Mouse (Mus musculus) intestine, postnatal 0 days (tissue): ENCODE measurements at regions not wholly inside any gene's neighbourhood (a gene's known extent, or its start where the extent isn't known, plus 50 kb on each side); places are given as distances from the start of the nearest gene placed in this dataset.

ENCODE experiments used
- ATAC-seq: fragments of 200-750 bp; cut with Nextera tagmentation; 2 replicates; pipeline ENCODE4 v1.8.0; 2017; ENCODE audit warnings: mild to moderate bottlenecking, moderate TSS enrichment, moderate library complexity
- H3K27ac ChIP-seq: fragments of 300-500 bp; sonication (generic); 2 replicates; pipeline ENCODE4 v1.5.1; 2014; ENCODE audit warnings: mild to moderate bottlenecking, low read depth, low read length, moderate library complexity
- H3K27me3 ChIP-seq: fragments of 300-500 bp; sonication (generic); replicated peaks from 2 replicates; pipeline ENCODE4 v1.6.1; 2014; ENCODE audit warnings: low read length, mixed read lengths; ENCODE audit not compliant: control insufficient read depth, insufficient read depth
- H3K36me3 ChIP-seq: fragments of 300-500 bp; sonication (generic); 2 replicates; pipeline ENCODE4 v1.6.1; 2014; ENCODE audit warnings: mild to moderate bottlenecking, moderate library complexity; ENCODE audit not compliant: control insufficient read depth, insufficient read depth
- H3K4me1 ChIP-seq: fragments of 300-500 bp; sonication (generic); replicated peaks from 2 replicates; pipeline ENCODE4 v1.6.1; 2014; ENCODE audit warnings: antibody characterized with exemption, low read length, mixed read lengths; ENCODE audit not compliant: control insufficient read depth, insufficient read depth
- H3K4me2 ChIP-seq: fragments of 300-500 bp; sonication (generic); replicated peaks from 2 replicates; pipeline ENCODE4 v1.6.1; 2014; ENCODE audit warnings: low read depth, mild to moderate bottlenecking, moderate library complexity
- H3K4me3 ChIP-seq: fragments of 300-500 bp; sonication (generic); 2 replicates; pipeline ENCODE4 v1.5.1; 2014; ENCODE audit warnings: low read depth, low read length
- H3K9ac ChIP-seq: fragments of 300-500 bp; sonication (generic); 2 replicates; pipeline ENCODE4 v1.6.1; 2014; ENCODE audit warnings: mild to moderate bottlenecking, low read depth, low read length
- H3K9me3 ChIP-seq: fragments of 300-500 bp; sonication (generic); 2 replicates; pipeline ENCODE4 v1.6.1; 2016; ENCODE audit warnings: mixed run types; ENCODE audit not compliant: control insufficient read depth
- CTCF ChIP-seq: sonication (generic); IDR thresholded peaks from 2 replicates; pipeline ENCODE4 v1.5.1; 2016; ENCODE audit warnings: low read depth, mild to moderate bottlenecking, control low read depth, antibody characterized with exemption, moderate library complexity
- WGBS: fragments of 180-500 bp; shearing (Covaris S2); extraction: QIAGEN DNeasy Blood & Tissue Kit; methylation state at CpG from one replicate; pipeline ENCODE4 v1.1.7; 2014; 5-methylcytosine and 5-hydroxymethylcytosine counted together

DNA sequence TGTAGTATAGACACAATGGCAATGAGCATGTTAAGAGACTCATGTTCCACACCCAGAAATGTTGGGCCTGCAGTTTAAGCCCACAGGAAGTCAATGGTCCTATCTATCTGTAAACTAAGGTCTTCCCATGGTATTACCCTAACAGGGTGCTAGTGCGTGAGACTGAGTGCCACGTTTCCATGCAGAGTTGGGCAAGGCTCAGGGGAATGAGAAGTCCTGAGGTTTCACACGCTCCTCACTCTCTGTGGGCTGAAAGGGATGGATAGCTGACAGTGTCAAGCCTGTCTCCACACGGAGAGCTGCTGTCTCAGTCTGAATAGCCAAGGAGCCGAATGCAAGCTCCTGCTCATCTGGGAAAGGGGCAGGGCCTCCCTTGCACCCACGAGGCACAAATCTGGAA lies 133.9 kb downstream of the Setd4 start:
- Histone ChIP-seq H3K27me3 (no peaks in the 10 kb centered on the region), H3K36me3 (no peaks in the 10 kb centered on the region), H3K9ac (no peak overlapping the region), H3K4me1 (no peaks in the 10 kb centered on the region), H3K9me3 (no peaks in the 10 kb centered on the region), H3K4me3 (no peak overlapping the region), H3K27ac (no peak overlapping the region), H3K4me2 (no peak overlapping the region)
- ATAC-seq, result no peak
- TF ChIP-seq CTCF, result no peak
- 82% methylated on average over 6 of the region's 6 CpGs for WGBS

- Histone ChIP-seq H3K27me3 (no peaks in the 10 kb centered on the region), H3K9ac (no peak overlapping the region), H3K4me2 (no peak overlapping the region), H3K4me1 (no peaks in the 10 kb centered on the region), H3K4me3 (no peak overlapping the region), H3K9me3 (no peaks in the 10 kb centered on the region), H3K27ac (no peak overlapping the region), H3K36me3 (no peaks in the 10 kb centered on the region)
- ATAC-seq, result no peak
- 72% methylated on average over 5 of the region's 5 CpGs for WGBS
- TF ChIP-seq CTCF, result no peak
Measured at GRCm38 (mm10) chr16:93465741-93466140, 138.1 kb downstream of the Setd4 start.

DNA sequence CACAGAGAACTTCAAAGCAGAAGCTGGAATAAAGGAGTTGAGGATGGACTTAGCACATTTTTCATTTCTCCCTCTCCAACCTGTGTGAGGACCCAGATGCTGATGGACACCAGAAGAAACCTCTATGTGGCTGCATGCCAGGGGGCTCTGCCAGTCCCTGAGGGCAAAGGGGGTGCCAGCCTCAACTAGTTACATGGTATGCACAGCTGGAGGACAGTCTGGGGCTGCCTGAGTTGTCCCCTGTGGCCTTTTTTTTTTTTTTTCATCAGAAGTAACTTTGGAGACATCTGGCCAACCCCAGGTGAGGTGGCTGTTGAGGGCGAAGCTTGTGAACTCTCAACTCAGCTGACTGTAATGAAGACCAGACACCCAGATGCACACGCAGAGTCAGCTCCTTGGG lies 139.0 kb downstream of the Setd4 start:
- no peak for TF ChIP-seq CTCF
- Histone ChIP-seq H3K4me3 (no peak overlapping the region), H3K9me3 (no peaks in the 10 kb centered on the region), H3K4me2 (no peak overlapping the region), H3K27me3 (no peaks in the 10 kb centered on the region), H3K9ac (no peak overlapping the region), H3K27ac (no peak overlapping the region), H3K4me1 (no peaks in the 10 kb centered on the region), H3K36me3 (no peaks in the 10 kb centered on the region)
- WGBS, result 61% methylated on average over 2 of the region's 2 CpGs
- ATAC-seq, result no peak

DNA sequence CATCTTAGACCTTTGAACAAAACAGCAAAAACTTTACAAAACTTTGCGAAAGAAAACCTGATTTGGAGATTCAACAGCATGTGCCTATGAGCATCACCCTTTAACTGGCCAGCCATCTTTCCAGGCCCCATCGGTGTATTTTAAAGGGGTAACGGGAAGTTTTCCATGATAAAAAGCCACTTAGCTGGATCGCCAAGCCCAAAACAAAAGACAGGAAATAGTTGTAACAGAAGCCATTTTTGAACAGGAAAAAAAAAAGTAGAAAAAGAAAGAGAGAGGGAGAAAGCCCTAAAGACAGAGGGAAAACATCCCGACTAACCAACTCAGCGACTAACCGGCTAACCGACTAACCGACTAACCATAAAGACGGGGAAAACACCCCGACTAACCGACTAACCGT lies 140.5 kb downstream of the Setd4 start:
- Histone ChIP-seq H3K4me2 (no peak overlapping the region), H3K4me3 (no peak overlapping the region), H3K27me3 (no peaks in the 10 kb centered on the region), H3K36me3 (no peaks in the 10 kb centered on the region), H3K27ac (no peak overlapping the region), H3K4me1 (no peaks in the 10 kb centered on the region), H3K9ac (no peak overlapping the region), H3K9me3 (no peaks in the 10 kb centered on the region)
- 84% methylated on average over 13 of the region's 13 CpGs for WGBS
- no peak for ATAC-seq
- TF ChIP-seq CTCF, result no peak

DNA sequence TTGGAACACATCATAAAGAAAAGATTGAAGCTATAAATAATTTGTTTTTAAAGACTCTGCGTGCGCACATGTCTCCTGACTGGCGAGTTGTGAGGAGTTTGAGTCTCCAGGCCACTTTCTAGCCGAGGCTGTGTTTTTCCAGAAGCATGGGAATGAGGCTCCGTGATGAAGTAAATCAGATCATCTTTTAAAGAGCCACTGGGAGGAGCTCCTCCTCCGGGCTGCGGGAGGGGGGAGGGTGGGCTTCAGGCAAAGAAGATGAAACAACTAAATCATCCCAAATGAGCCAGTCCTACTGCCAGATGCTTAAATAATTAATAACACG lies 141.6 kb downstream of the Setd4 start:
- Histone ChIP-seq H3K27ac (no peak overlapping the region), H3K36me3 (no peaks in the 10 kb centered on the region), H3K4me2 (no peak overlapping the region), H3K9me3 (no peaks in the 10 kb centered on the region), H3K4me3 (no peak overlapping the region), H3K27me3 (no peaks in the 10 kb centered on the region), H3K4me1 (no peaks in the 10 kb centered on the region), H3K9ac (no peak overlapping the region)
- no peak for ATAC-seq
- no peak for TF ChIP-seq CTCF
- 35% methylated on average over 8 of the region's 8 CpGs for WGBS

- no peak overlapping the region for H3K4me3 ChIP-seq
- H3K27ac ChIP-seq, result no peak overlapping the region
- no peaks in the 10 kb centered on the region for H3K4me1 ChIP-seq
- no peaks in the 10 kb centered on the region for H3K36me3 ChIP-seq
- no peak for TF ChIP-seq CTCF
- H3K9me3 ChIP-seq, result no peaks in the 10 kb centered on the region
- 60% methylated on average over 27 of the region's 27 CpGs for WGBS
- no peak overlapping the region for H3K4me2 ChIP-seq
- no peaks in the 10 kb centered on the region for H3K27me3 ChIP-seq
- no peak for ATAC-seq
- H3K9ac ChIP-seq, result no peak overlapping the region
Measured at GRCm38 (mm10) chr16:93461406-93462285, 142.2 kb downstream of the Setd4 start.
